Comparison of ENCODE assay signal across 8 mouse cellular contexts in genomic region chr1:73979214-73979613, GRCm38 (mm10).
A peak's percentile ranks its signal among the peaks of the same experiment; 100 is the strongest.
DNase-seq lines count a peak whose midpoint lies in the region; ATAC-seq and TF ChIP-seq lines count a peak whose summit lies in the region.

No protein-coding gene starts in this region.

- H3K9ac ChIP-seq in hindbrain, postnatal 0 days (replicated peaks; ENCODE audit: low read length): no peak overlapping the region

- H3K9me3 ChIP-seq in hindbrain, postnatal 0 days (ENCODE audit: low read length): no peaks in the 10 kb centered on the region

- no peak overlapping the region for H3K4me3 ChIP-seq in hindbrain, postnatal 0 days (ENCODE audit: low read length)

- 0 out of 2 replicates have a peak, but pooled peaks have one; percentile 20 for ATAC-seq in cerebellum, adult (ENCODE audit: insufficient number of reproducible peaks, low FRiP score, low TSS enrichment)
- peak; percentile 87 for ATAC-seq in hindbrain, postnatal 0 days

- H3K27ac ChIP-seq in hindbrain, postnatal 0 days: peak overlapping the region; percentile 27; the same call in 1 of the 2 replicates

- H3K4me2 ChIP-seq in hindbrain, postnatal 0 days (ENCODE audit: low read depth, low read length): no peak overlapping the region

- WGBS in hindbrain, postnatal 0 days: 46% methylated on average over 3 of the region's 3 CpGs

- no peak for TF ChIP-seq CTCF in hindbrain, postnatal 0 days (IDR thresholded peaks at IDR 0.05; ENCODE audit: low read depth)

- H3K36me3 ChIP-seq in hindbrain, postnatal 0 days (ENCODE audit: insufficient read depth, low read length): no peaks in the 10 kb centered on the region

- H3K27me3 ChIP-seq in hindbrain, postnatal 0 days (ENCODE audit: insufficient read depth, low read length): no peaks in the 10 kb centered on the region

- DNase-seq in cerebellum, adult 8-10 months: no peak
- peak; percentile 53 for DNase-seq in right cerebral cortex, adult 18-20 months
- DNase-seq in right cerebral cortex, postnatal 25 days: no peak
- DNase-seq in hindbrain, postnatal 0 days (ENCODE audit: low spot score): peak; percentile 78
- DNase-seq in right cerebral cortex, postnatal 4 days: peak; percentile 66
- DNase-seq in c-Kit-positive CD71-positive TER-119-positive erythroid progenitor cells, embryonic 14.5 days (ENCODE audit: low spot score): no peak
- DNase-seq in adipocyte (ENCODE audit: low spot score): no peak

- H3K4me1 ChIP-seq in hindbrain, postnatal 0 days (ENCODE audit: insufficient read depth, low read length): peaks cover 6% of the 10 kb centered on the region; the same call in 1 of the 2 replicates

Comparison
In these comparisons a context has a peak if more than half of its experiments do, and no peak if none do; other contexts are left out.
1. DNase-seq: peak in right cerebral cortex, adult 18-20 months (single experiment), hindbrain, postnatal 0 days (single experiment) and right cerebral cortex, postnatal 4 days (single experiment); none in cerebellum, adult 8-10 months (single experiment), right cerebral cortex, postnatal 25 days (single experiment), c-Kit-positive CD71-positive TER-119-positive erythroid progenitor cells, embryonic 14.5 days (single experiment) and adipocyte (single experiment).